Mouse (Mus musculus): Measurements from ENCODE around the gene Rxfp2. TPM values are rescaled to one million over a fixed set of nuclear protein-coding genes. Genes with fewer than 3 reads are reported as not detected.
A peak's percentile ranks its signal among the peaks of the same experiment; 100 is the strongest.

Rxfp2 gene
- polyA plus RNA-seq, 1 experiment from 2014 or later = 0.33 TPM

- no peaks in the 10 kb centered on the region for H3K36me3 ChIP-seq (ENCODE audit: control insufficient read depth, insufficient read depth, low read length)
- no peaks in the 10 kb centered on the region; the same call in 1 of the 2 replicates for H3K4me1 ChIP-seq (ENCODE audit: control insufficient read depth, insufficient read depth, low read depth, low read length)
- no peaks in the 10 kb centered on the region for H3K9me3 ChIP-seq (ENCODE audit: control insufficient read depth, low read length)
- 80% methylated on average over 9 of the region's 9 CpGs for WGBS
- H3K27ac ChIP-seq (ENCODE audit: low read depth, low read length) = no peak overlapping the region
- H3K4me3 ChIP-seq (ENCODE audit: low read length) = no peak overlapping the region
- no peak for ATAC-seq
- no peak overlapping the region for H3K9ac ChIP-seq (ENCODE audit: low read depth, low read length)
- no peak overlapping the region for H3K4me2 ChIP-seq (ENCODE audit: low read length)
- H3K27me3 ChIP-seq (replicated peaks; ENCODE audit: control insufficient read depth, insufficient read depth, low read length) = no peaks in the 10 kb centered on the region
Observed at GRCm38 (mm10) chr5:150125920-150126319, 107.4 kb downstream of the Rxfp2 start.

GRCm38 (mm10) chr5:150128432-150128831 is 110.0 kb downstream of the Rxfp2 start:
- H3K9ac ChIP-seq (ENCODE audit: low read depth, low read length) = no peak overlapping the region
- peaks cover 2% of the 10 kb centered on the region for H3K4me1 ChIP-seq (ENCODE audit: control insufficient read depth, insufficient read depth, low read depth, low read length)
- H3K4me3 ChIP-seq (ENCODE audit: low read length) = no peak overlapping the region
- H3K27ac ChIP-seq (ENCODE audit: low read depth, low read length) = no peak overlapping the region
- no peak overlapping the region for H3K4me2 ChIP-seq (ENCODE audit: low read length)
- no peaks in the 10 kb centered on the region for H3K36me3 ChIP-seq (ENCODE audit: control insufficient read depth, insufficient read depth, low read length)
- no peak for ATAC-seq
- no peaks in the 10 kb centered on the region for H3K27me3 ChIP-seq (replicated peaks; ENCODE audit: control insufficient read depth, insufficient read depth, low read length)
- 64% methylated on average over 8 of the region's 8 CpGs for WGBS
- H3K9me3 ChIP-seq (ENCODE audit: control insufficient read depth, low read length) = no peaks in the 10 kb centered on the region

- ATAC-seq = peak; percentile 35; the same call in 1 of the 2 replicates
- no peaks in the 10 kb centered on the region for H3K36me3 ChIP-seq (ENCODE audit: control insufficient read depth, insufficient read depth, low read length)
- H3K4me2 ChIP-seq (ENCODE audit: low read length) = no peak overlapping the region
- H3K9me3 ChIP-seq (ENCODE audit: control insufficient read depth, low read length) = no peaks in the 10 kb centered on the region
- no peak overlapping the region for H3K27ac ChIP-seq (ENCODE audit: low read depth, low read length)
- peaks cover 2% of the 10 kb centered on the region for H3K4me1 ChIP-seq (ENCODE audit: control insufficient read depth, insufficient read depth, low read depth, low read length)
- H3K27me3 ChIP-seq (replicated peaks; ENCODE audit: control insufficient read depth, insufficient read depth, low read length) = no peaks in the 10 kb centered on the region
- 73% methylated on average over 7 of the region's 7 CpGs for WGBS
- no peak overlapping the region for H3K4me3 ChIP-seq (ENCODE audit: low read length)
- H3K9ac ChIP-seq (ENCODE audit: low read depth, low read length) = no peak overlapping the region
Observed at GRCm38 (mm10) chr5:150130144-150130543, 111.7 kb downstream of the Rxfp2 start.

- H3K9me3 ChIP-seq (ENCODE audit: control insufficient read depth, low read length) = no peaks in the 10 kb centered on the region
- no peaks in the 10 kb centered on the region for H3K27me3 ChIP-seq (replicated peaks; ENCODE audit: control insufficient read depth, insufficient read depth, low read length)
- no peak overlapping the region for H3K4me2 ChIP-seq (ENCODE audit: low read length)
- peaks cover 2% of the 10 kb centered on the region for H3K4me1 ChIP-seq (ENCODE audit: control insufficient read depth, insufficient read depth, low read depth, low read length)
- no peak overlapping the region for H3K4me3 ChIP-seq (ENCODE audit: low read length)
- no peak overlapping the region for H3K27ac ChIP-seq (ENCODE audit: low read depth, low read length)
- WGBS = 58% methylated on average over 7 of the region's 7 CpGs
- no peak overlapping the region for H3K9ac ChIP-seq (ENCODE audit: low read depth, low read length)
- H3K36me3 ChIP-seq (ENCODE audit: control insufficient read depth, insufficient read depth, low read length) = no peaks in the 10 kb centered on the region
- no peak for ATAC-seq
Observed at GRCm38 (mm10) chr5:150131166-150131565, 112.7 kb downstream of the Rxfp2 start.

Other genes starting within 250 kb of the Rxfp2 start
- 43.4 and 50.7 TPM in 2 replicates for gene Fry, start 100.0 kb downstream of the Rxfp2 start, polyA plus RNA-seq (2015; fragmentation: Nextera tagmentation; extraction: Ambion mirVana)

All from hindbrain, embryonic 16.5 days (tissue).